Mouse (Mus musculus) testis, adult 2 months (tissue): ENCODE results near the gene Ndufa4l2. TPM values are rescaled to one million over a fixed set of nuclear protein-coding genes. Genes with fewer than 3 reads are reported as not detected.

ENCODE experiments used
- H3K27ac ChIP-seq: fragments of 200-500 bp; 2 replicates; pipeline ENCODE4 v1.5.1; 2012; ENCODE audit warnings: low read depth, low read length; ENCODE audit not compliant: control insufficient read depth, insufficient read depth
- H3K27me3 ChIP-seq: fragments of 200-500 bp; 2 replicates; pipeline ENCODE4 v1.6.1; 2012; ENCODE audit warnings: mild to moderate bottlenecking, low read length, moderate library complexity; ENCODE audit not compliant: control insufficient read depth, insufficient read depth
- H3K36me3 ChIP-seq: fragments of 200-500 bp; 2 replicates; pipeline ENCODE4 v1.6.1; 2012; ENCODE audit warnings: mild to moderate bottlenecking, low read length; ENCODE audit not compliant: control insufficient read depth, insufficient read depth
- H3K4me1 ChIP-seq: fragments of 200-500 bp; 2 replicates; pipeline ENCODE4 v1.6.1; 2012; ENCODE audit warnings: low read length; ENCODE audit not compliant: control insufficient read depth, insufficient read depth
- H3K4me3 ChIP-seq: fragments of 200-500 bp; 2 replicates; pipeline ENCODE4 v1.5.1; 2012; ENCODE audit warnings: low read depth, mild to moderate bottlenecking, low read length, moderate library complexity, mixed read lengths; ENCODE audit not compliant: control insufficient read depth
- CTCF ChIP-seq: fragments of 200-500 bp; IDR thresholded peaks from 2 replicates; pipeline ENCODE4 v1.5.1; 2012; ENCODE audit warnings: low read depth, mild to moderate bottlenecking, inconsistent platforms, low read length, moderate library complexity; ENCODE audit not compliant: control insufficient read depth, insufficient read depth, insufficient replicate concordance
- POLR2A ChIP-seq: fragments of 200-500 bp; IDR thresholded peaks from 2 replicates; pipeline ENCODE4 v1.6.1; 2012; ENCODE audit warnings: low read depth, mild to moderate bottlenecking, inconsistent platforms, low read length, moderate library complexity; ENCODE audit not compliant: control insufficient read depth
- polyA plus RNA-seq: library from polyadenylated mRNA; depleted of rRNA; stranded (reverse); fragments of >200 nt; gene quantifications from 2 replicates; pipeline ENCODE4 v1.2.3, GENCODE M21; 2012

The Ndufa4l2 gene
- polyA plus RNA-seq, 1 experiment, result 65.0 TPM

GRCm38 (mm10) chr10:127499516-127499915 lies 15.3 kb upstream of the Ndufa4l2 start:
- H3K4me1 ChIP-seq, result no peaks in the 10 kb centered on the region
- H3K36me3 ChIP-seq, result no peaks in the 10 kb centered on the region; the same call in 1 of the 2 replicates
- H3K4me3 ChIP-seq, result no peak overlapping the region
- no peak overlapping the region for H3K27ac ChIP-seq
- no peak for TF ChIP-seq CTCF
- TF ChIP-seq POLR2A, result no peak
- H3K27me3 ChIP-seq, result no peaks in the 10 kb centered on the region

DNA sequence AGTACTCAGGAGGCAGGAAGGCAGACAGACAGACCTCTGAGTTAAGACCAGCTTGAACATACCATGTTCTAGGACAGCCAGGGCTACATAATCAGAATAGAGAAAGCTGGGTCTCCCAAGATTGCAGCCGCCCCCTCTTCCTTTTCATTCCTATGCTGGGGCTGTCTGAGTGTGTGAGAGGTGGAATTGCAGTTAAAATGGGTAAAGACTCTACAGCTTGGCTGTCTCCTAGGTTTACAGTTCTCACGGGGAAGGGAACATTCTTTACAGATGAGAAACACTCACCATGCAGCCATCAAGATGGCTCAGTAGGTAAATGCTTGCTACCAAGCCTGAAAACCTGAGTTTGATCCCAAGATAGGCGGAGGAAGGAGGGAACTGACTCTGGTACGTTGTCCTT lies 14.7 kb upstream of the Ndufa4l2 start:
- Histone ChIP-seq H3K4me3 (no peak overlapping the region), H3K27ac (no peak overlapping the region), H3K36me3 (no peaks in the 10 kb centered on the region; the same call in 1 of the 2 replicates), H3K27me3 (no peaks in the 10 kb centered on the region), H3K4me1 (no peaks in the 10 kb centered on the region)
- TF ChIP-seq CTCF (no peak), POLR2A (no peak)

- H3K27me3 ChIP-seq, result no peaks in the 10 kb centered on the region
- TF ChIP-seq POLR2A (no peak), CTCF (no peak)
- H3K36me3 ChIP-seq, result no peaks in the 10 kb centered on the region; the same call in 1 of the 2 replicates
- H3K4me1 ChIP-seq, result no peaks in the 10 kb centered on the region
- no peak within 1 kb of the TSS for H3K27ac ChIP-seq
- no peak within 1 kb of the TSS for H3K4me3 ChIP-seq
Measured at GRCm38 (mm10) chr10:127500894-127501893, 13.6 kb upstream of the Ndufa4l2 start, which contains the start of gene Stac3. Gene Stac3 (plus strand): TSS chr10:127501686.

DNA sequence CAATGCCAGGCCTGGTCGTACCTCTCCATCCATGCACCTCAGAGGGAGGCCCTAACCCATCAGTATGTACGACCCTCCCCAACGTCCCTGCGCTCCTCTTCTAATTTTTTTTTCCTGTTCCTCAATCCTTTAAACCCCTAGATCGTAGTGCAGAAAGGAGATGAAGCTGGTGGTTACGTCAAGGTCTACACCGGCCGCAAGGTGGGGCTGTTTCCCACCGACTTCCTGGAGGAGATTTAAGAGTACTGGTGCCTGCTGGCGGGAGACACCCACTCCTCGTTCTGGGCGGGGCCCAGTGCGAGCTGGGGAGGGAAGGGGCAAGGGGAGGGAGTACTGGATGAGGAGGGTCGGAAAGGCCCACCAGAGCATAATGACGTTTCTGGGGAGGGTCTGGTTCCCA lies 6.5 kb upstream of the Ndufa4l2 start:
- H3K36me3 ChIP-seq, result no peaks in the 10 kb centered on the region
- peaks cover 48% of the 10 kb centered on the region for H3K4me1 ChIP-seq
- peak; percentile 61; the same call in 1 of the 2 replicates for TF ChIP-seq CTCF
- TF ChIP-seq POLR2A, result 0 out of 2 replicates have a peak, but pooled peaks have one; percentile 5
- peak overlapping the region; percentile 68 for H3K4me3 ChIP-seq
- no peaks in the 10 kb centered on the region for H3K27me3 ChIP-seq
- H3K27ac ChIP-seq, result peak overlapping the region; percentile 27

- Histone ChIP-seq H3K4me3 (peak overlapping the region; percentile 86), H3K27me3 (no peaks in the 10 kb centered on the region), H3K36me3 (no peaks in the 10 kb centered on the region), H3K27ac (peak overlapping the region; percentile 41; the same call in 1 of the 2 replicates), H3K4me1 (peaks cover 55% of the 10 kb centered on the region)
- 0 out of 2 replicates have a peak, but pooled peaks have one; percentile 8 for TF ChIP-seq POLR2A
- peak; percentile 86 for TF ChIP-seq CTCF
Measured at GRCm38 (mm10) chr10:127509051-127509836, 5.5 kb upstream of the Ndufa4l2 start.

GRCm38 (mm10) chr10:127509837-127510701 lies 4.7 kb upstream of the Ndufa4l2 start:
- no peaks in the 10 kb centered on the region for H3K27me3 ChIP-seq
- peaks cover 61% of the 10 kb centered on the region for H3K4me1 ChIP-seq
- H3K27ac ChIP-seq, result no peak overlapping the region
- H3K4me3 ChIP-seq, result peak overlapping the region; percentile 86
- no peak for TF ChIP-seq POLR2A
- TF ChIP-seq CTCF, result no peak
- H3K36me3 ChIP-seq, result no peaks in the 10 kb centered on the region
